Mouse (Mus musculus) T-cell, adult 2 months (primary cell): Measurements from ENCODE around the gene Hdac1.

Experiments used
- DNase-seq: peaks from one replicate; pipeline ENCODE4 v3.0.0; 2022; ENCODE audit warnings: low spot score

Hdac1 gene

GRCm38 (mm10) chr4:129510723-129511412 is 31.6 kb downstream of the Hdac1 start:
- DNase-seq = no peak

GRCm38 (mm10) chr4:129509650-129510049 is 32.9 kb downstream of the Hdac1 start:
- DNase-seq = no peak

- DNase-seq = no peak
Measured at GRCm38 (mm10) chr4:129508834-129509600, 33.5 kb downstream of the Hdac1 start.

GRCm38 (mm10) chr4:129508237-129508515 is 34.3 kb downstream of the Hdac1 start:
- DNase-seq = no peak

GRCm38 (mm10) chr4:129507434-129508236 is 34.9 kb downstream of the Hdac1 start:
- no peak for DNase-seq

- DNase-seq = no peak
Measured at GRCm38 (mm10) chr4:129505511-129505910, 37.0 kb downstream of the Hdac1 start.

GRCm38 (mm10) chr4:129502901-129503444 is 39.5 kb downstream of the Hdac1 start:
- no peak for DNase-seq

- DNase-seq = no peak
Measured at GRCm38 (mm10) chr4:129502327-129502888, 40.1 kb downstream of the Hdac1 start.

GRCm38 (mm10) chr4:129500607-129501566 is 41.6 kb downstream of the Hdac1 start:
- peak; percentile 59 for DNase-seq

- no peak for DNase-seq
Measured at GRCm38 (mm10) chr4:129500017-129500416, 42.5 kb downstream of the Hdac1 start.

GRCm38 (mm10) chr4:129498941-129499340 is 43.6 kb downstream of the Hdac1 start:
- no peak for DNase-seq

- no peak for DNase-seq
Measured at GRCm38 (mm10) chr4:129496631-129497030, 45.9 kb downstream of the Hdac1 start.

- no peak for DNase-seq
Measured at GRCm38 (mm10) chr4:129495672-129496562, 46.6 kb downstream of the Hdac1 start.

GRCm38 (mm10) chr4:129494681-129495080 is 47.8 kb downstream of the Hdac1 start:
- DNase-seq = no peak

- peak; percentile 37 for DNase-seq
Measured at GRCm38 (mm10) chr4:129490972-129491880, 51.3 kb downstream of the Hdac1 start, which contains the start of the genes Tssk3 and Fam229a. Gene Tssk3 (minus strand): TSS chr4:129491022. Gene Fam229a (plus strand): TSS chr4:129491190.

- DNase-seq = no peak
Measured at GRCm38 (mm10) chr4:129481090-129481489, 61.4 kb downstream of the Hdac1 start.

- no peak for DNase-seq
Measured at GRCm38 (mm10) chr4:129479863-129480262, 62.6 kb downstream of the Hdac1 start.

GRCm38 (mm10) chr4:129476047-129476446 is 66.5 kb downstream of the Hdac1 start:
- no peak for DNase-seq
